ENCODE assay signal across 30 mouse cellular contexts in genomic region chr5:144143531-144143930, GRCm38 (mm10). TPM values are rescaled to one million over a fixed set of nuclear protein-coding genes. Genes with fewer than 3 reads are reported as not detected.
DNase-seq lines count a peak whose midpoint lies in the region; ATAC-seq and TF ChIP-seq lines count a peak whose summit lies in the region.
"Had no signal": no experiment of that assay in that cellular context is flagged by ENCODE, and none has a peak within 500 bp of the region (broad histone marks: within the 10 kb centered on the region; RNA-seq: fewer than 3 reads in every experiment).

No protein-coding gene starts in this region.

- H3K4me3 ChIP-seq in gastrocnemius, adult 2 months: no peak overlapping the region
- H3K4me3 ChIP-seq in layer of hippocampus, adult 2 months: no peak overlapping the region
- no peak overlapping the region for H3K4me3 ChIP-seq in midbrain, postnatal 0 days (ENCODE audit: low read depth, low read length)
- no peak overlapping the region for H3K4me3 ChIP-seq in midbrain, embryonic 16.5 days (ENCODE audit: low read depth, low read length)
- H3K4me3 ChIP-seq: erythroblast, embryonic 14.5 days; forebrain, embryonic 12.5 days; heart, embryonic 13.5 days; hindbrain, embryonic 10.5 days; hindbrain, embryonic 15.5 days; limb, embryonic 13.5 days; liver, embryonic 12.5 days; midbrain, embryonic 10.5 days had no signal

- no peak overlapping the region for H3K4me2 ChIP-seq in midbrain, postnatal 0 days (ENCODE audit: low read depth, low read length, poor library complexity, severe bottlenecking)
- no peak overlapping the region for H3K4me2 ChIP-seq in midbrain, embryonic 16.5 days (ENCODE audit: low read length)
- H3K4me2 ChIP-seq: forebrain, embryonic 12.5 days; heart, embryonic 13.5 days; hindbrain, embryonic 15.5 days; limb, embryonic 13.5 days; liver, embryonic 12.5 days had no signal

- ATAC-seq in midbrain, postnatal 0 days (ENCODE audit: low FRiP score): no peak
- no peak for ATAC-seq in midbrain, embryonic 16.5 days
- ATAC-seq: inflammation-experienced regulatory T-cells, adult 6 months; liver, embryonic 12.5 days had no signal

- H3K27me3 ChIP-seq in midbrain, postnatal 0 days (ENCODE audit: insufficient read depth, low read length): no peaks in the 10 kb centered on the region
- no peaks in the 10 kb centered on the region for H3K27me3 ChIP-seq in midbrain, embryonic 16.5 days (ENCODE audit: control insufficient read depth, insufficient read depth, low read depth, low read length)
- H3K27me3 ChIP-seq: forebrain, embryonic 12.5 days; heart, embryonic 13.5 days; hindbrain, embryonic 15.5 days; limb, embryonic 13.5 days; liver, embryonic 12.5 days had no signal

- no peaks in the 10 kb centered on the region for H3K4me1 ChIP-seq in midbrain, postnatal 0 days (ENCODE audit: insufficient read depth, low read length)
- H3K4me1 ChIP-seq in midbrain, embryonic 16.5 days (ENCODE audit: control insufficient read depth, insufficient read depth, low read length): no peaks in the 10 kb centered on the region
- H3K4me1 ChIP-seq: forebrain, embryonic 12.5 days; hindbrain, embryonic 10.5 days; hindbrain, embryonic 15.5 days; limb, embryonic 13.5 days; liver, embryonic 12.5 days; midbrain, embryonic 10.5 days had no signal

- intact Hi-C loops in gastrocnemius, adult 2 months (cut with DNase I): no loop called here

- DNase-seq in gastrocnemius, adult 2 months: no peak
- DNase-seq in gastrocnemius, adult 8-10 months (ENCODE audit: low spot score in 2 of 2): no peak
- no peak for DNase-seq in layer of hippocampus, adult 2 months (ENCODE audit: low spot score in 2 of 2)
- no peak for DNase-seq in layer of hippocampus, postnatal 36 days
- DNase-seq in midbrain, postnatal 0 days (ENCODE audit: low spot score): no peak
- no peak for DNase-seq in c-Kit-positive CD71-positive TER-119-positive erythroid progenitor cells, embryonic 14.5 days (ENCODE audit: low spot score)
- DNase-seq in MN1 (ENCODE audit: low spot score): no peak
- DNase-seq: adrenal gland, postnatal 10 days; cerebellum, adult 11-12 months; cerebellum, postnatal 10 days; gastrocnemius, postnatal 25 days; heart, adult 11 months; heart, postnatal 14 days; kidney, adult 2 months; layer of hippocampus, adult 9-11 months; lung, adult 18-20 months; lung, postnatal 10 days; right cerebral cortex, postnatal 25 days; thymus, adult 18-20 months; thymus, postnatal 25 days had no signal

- H3K36me3 ChIP-seq in midbrain, postnatal 0 days (ENCODE audit: insufficient read depth, low read length): peaks cover 30% of the 10 kb centered on the region
- peaks cover 11% of the 10 kb centered on the region; the same call in 1 of the 2 replicates for H3K36me3 ChIP-seq in midbrain, embryonic 16.5 days (ENCODE audit: control insufficient read depth, insufficient read depth, low read length)

- no peaks in the 10 kb centered on the region for H3K9me3 ChIP-seq in midbrain, postnatal 0 days (ENCODE audit: low read length)
- no peaks in the 10 kb centered on the region for H3K9me3 ChIP-seq in midbrain, embryonic 16.5 days (replicated peaks; ENCODE audit: control insufficient read depth, low read length, poor library complexity, severe bottlenecking)
- H3K9me3 ChIP-seq: forebrain, embryonic 12.5 days; heart, embryonic 13.5 days; hindbrain, embryonic 10.5 days; hindbrain, embryonic 15.5 days; limb, embryonic 13.5 days; liver, embryonic 12.5 days; midbrain, embryonic 10.5 days had no signal

- H3K27ac ChIP-seq in gastrocnemius, adult 2 months: no peak overlapping the region
- H3K27ac ChIP-seq in layer of hippocampus, adult 2 months: no peak overlapping the region
- no peak overlapping the region for H3K27ac ChIP-seq in midbrain, postnatal 0 days (ENCODE audit: low read depth, low read length)
- H3K27ac ChIP-seq in midbrain, embryonic 16.5 days (ENCODE audit: low read length): no peak overlapping the region
- H3K27ac ChIP-seq: forebrain, embryonic 12.5 days; heart, embryonic 13.5 days; hindbrain, embryonic 10.5 days; hindbrain, embryonic 15.5 days; limb, embryonic 13.5 days; liver, embryonic 12.5 days; midbrain, embryonic 10.5 days had no signal

- H3K9ac ChIP-seq in midbrain, postnatal 0 days (replicated peaks; ENCODE audit: low read length, poor library complexity, severe bottlenecking): no peak overlapping the region
- H3K9ac ChIP-seq in midbrain, embryonic 16.5 days (ENCODE audit: low read depth, low read length): no peak overlapping the region
- H3K9ac ChIP-seq: forebrain, embryonic 12.5 days; heart, embryonic 13.5 days; hindbrain, embryonic 15.5 days; limb, embryonic 13.5 days; liver, embryonic 12.5 days had no signal

- TF ChIP-seq CTCF in gastrocnemius, adult 2 months (IDR thresholded peaks at IDR 0.05): peak; percentile 26
- TF ChIP-seq CTCF in layer of hippocampus, adult 2 months (conservative IDR thresholded peaks at IDR 0.05): peak; percentile 52
- TF ChIP-seq CTCF in midbrain, postnatal 0 days (IDR thresholded peaks at IDR 0.05): peak; percentile 36

- WGBS in midbrain, postnatal 0 days: 97% methylated on average over 5 of the region's 5 CpGs
- 97% methylated on average over 5 of the region's 5 CpGs for WGBS in midbrain, embryonic 16.5 days

RNA-seq across cellular contexts. Expression of gene Lmtk2, which starts 43.3 kb away (rescaled TPM):
- total RNA-seq in gastrocnemius, adult 2 months (2021): 10 to 100 TPM; 24.7 to 25.0 TPM
- 10 to 100 TPM; 27.0 to 32.6 (median 28.3) TPM for total RNA-seq in gastrocnemius, adult 8-10 months (2022)
- 10 to 100 TPM; 87.7 to 91.1 TPM for total RNA-seq in layer of hippocampus, adult 2 months (2021)
- 10 to 100 TPM; 94.2 to 99.2 TPM for total RNA-seq in layer of hippocampus, postnatal 36 days (2021)
- total RNA-seq in midbrain, postnatal 0 days (2014; rRNA removed): 67.2 and 69.9 TPM in 2 replicates
- 7.1 and 7.3 TPM in 2 replicates for polyA plus RNA-seq in midbrain, postnatal 0 days (2015; fragmentation: Nextera tagmentation; extraction: Ambion mirVana)
- 9.0 and 9.3 TPM in 2 replicates for polyA plus RNA-seq in midbrain, embryonic 16.5 days (2015; fragmentation: Nextera tagmentation; extraction: Ambion mirVana)

RNA-seq across cellular contexts. Expression of gene Bhlha15, which starts 46.6 kb away (rescaled TPM):
- total RNA-seq in gastrocnemius, adult 2 months (2021): not detected
- not detected for total RNA-seq in gastrocnemius, adult 8-10 months (2022)
- under 1 TPM; 0.20 to 0.22 TPM for total RNA-seq in layer of hippocampus, adult 2 months (2021)
- under 1 TPM; 0.13 to 0.25 TPM for total RNA-seq in layer of hippocampus, postnatal 36 days (2021)
- 0.09 TPM in 1 of 2 replicates, not detected in the other for total RNA-seq in midbrain, postnatal 0 days (2014; rRNA removed)
- 0.06 and 0.09 TPM in 2 replicates for polyA plus RNA-seq in midbrain, postnatal 0 days (2015; fragmentation: Nextera tagmentation; extraction: Ambion mirVana)
- not detected in 2 replicates for polyA plus RNA-seq in midbrain, embryonic 16.5 days (2015; fragmentation: Nextera tagmentation; extraction: Ambion mirVana)
- total RNA-seq: gastrocnemius, postnatal 25 days; heart, postnatal 14 days had no signal
- polyA plus RNA-seq: erythroblast, embryonic 14.5 days had no signal
